Mouse (Mus musculus): ENCODE measurements around the gene H2-D1.

- TF ChIP-seq ZNF384 (IDR thresholded peaks at IDR 0.05; ENCODE audit: low read depth, low read length), result no peak
- no peak for TF ChIP-seq HCFC1 (IDR thresholded peaks at IDR 0.05; ENCODE audit: borderline replicate concordance, insufficient read depth, low read length)
- TF ChIP-seq CHD2 (IDR thresholded peaks at IDR 0.05; ENCODE audit: low read depth, low read length), result no peak
These were observed 2.9 kb upstream of the H2-D1 start for GRCm38 (mm10) chr17:35259621-35260020.

Measured in ES-E14 (cell line).